In genomic region chr2:51972142-51972541, GRCm38 (mm10) we compare ENCODE assay signal across 8 mouse cellular contexts. TPM values are rescaled to one million over a fixed set of nuclear protein-coding genes. Genes with fewer than 3 reads are reported as not detected.
DNase-seq lines count a peak whose midpoint lies in the region; ATAC-seq and TF ChIP-seq lines count a peak whose summit lies in the region.

No protein-coding gene starts in this region.

- peak; percentile 60 for ATAC-seq in CD4-positive, CD25-positive, alpha-beta regulatory T cell, adult 4 months
- ATAC-seq in embryonic facial prominence, embryonic 14.5 days (ENCODE audit: low read depth) = peak; percentile 23; the same call in 1 of the 2 replicates
- ATAC-seq in hematopoietic stem cell, adult 5-6 weeks (replicated peaks in 1 of 2; ENCODE audit: insufficient read depth in 1 of 2, low FRiP score in 2 of 2, low TSS enrichment in 1 of 2, low read depth in 1 of 2, poor library complexity in 2 of 2, severe bottlenecking in 2 of 2) = peak; percentile 68 to 70
- no peak for ATAC-seq in limb, embryonic 11.5 days (ENCODE audit: insufficient number of reproducible peaks, low FRiP score, low TSS enrichment, low read depth)
- peak; percentile 7; the same call in 1 of the 2 replicates for ATAC-seq in midbrain, embryonic 12.5 days (ENCODE audit: low FRiP score, low read depth)

- H3K4me2 ChIP-seq in embryonic facial prominence, embryonic 14.5 days (ENCODE audit: low read depth, low read length) = peak overlapping the region; percentile 79
- peak overlapping the region; percentile 60 for H3K4me2 ChIP-seq in limb, embryonic 11.5 days (ENCODE audit: low read depth, severe bottlenecking)
- H3K4me2 ChIP-seq in midbrain, embryonic 12.5 days (replicated peaks) = peak overlapping the region; percentile 78

- H3K27ac ChIP-seq in embryonic facial prominence, embryonic 14.5 days (replicated peaks; ENCODE audit: low read depth, low read length) = peak overlapping the region; percentile 93; the same call in 1 of the 2 replicates
- H3K27ac ChIP-seq in limb, embryonic 11.5 days (replicated peaks; ENCODE audit: low read depth, low read length) = no peak overlapping the region
- H3K27ac ChIP-seq in midbrain, embryonic 12.5 days (replicated peaks) = no peak overlapping the region
- H3K27ac ChIP-seq in thymus, adult 2 months (ENCODE audit: control insufficient read depth, insufficient read depth, low read length) = peak overlapping the region; percentile 90

- no peaks in the 10 kb centered on the region for H3K27me3 ChIP-seq in embryonic facial prominence, embryonic 14.5 days (replicated peaks; ENCODE audit: control insufficient read depth, insufficient read depth, low read length)
- H3K27me3 ChIP-seq in limb, embryonic 11.5 days (ENCODE audit: control insufficient read depth, insufficient read depth, low read length) = no peaks in the 10 kb centered on the region
- H3K27me3 ChIP-seq in midbrain, embryonic 12.5 days = 0 out of 2 replicates have a peak, but pooled peaks cover 3% of the 10 kb centered on the region
- no peaks in the 10 kb centered on the region for H3K27me3 ChIP-seq in thymus, adult 2 months (ENCODE audit: control insufficient read depth, insufficient read depth, low read length)

- TF ChIP-seq CTCF in thymus, adult 2 months (IDR thresholded peaks at IDR 0.05; ENCODE audit: borderline replicate concordance, control insufficient read depth, extremely low read depth, insufficient read depth, low read length, poor library complexity) = no peak

- peak overlapping the region; percentile 69 for H3K4me3 ChIP-seq in embryonic facial prominence, embryonic 14.5 days (ENCODE audit: low read depth, low read length)
- no peak overlapping the region for H3K4me3 ChIP-seq in limb, embryonic 11.5 days (ENCODE audit: low read depth, low read length)
- 0 out of 2 replicates have a peak overlapping the region, but pooled peaks have one; percentile 58 for H3K4me3 ChIP-seq in midbrain, embryonic 12.5 days
- peak overlapping the region; percentile 68 for H3K4me3 ChIP-seq in thymus, adult 2 months (ENCODE audit: control insufficient read depth, insufficient read depth, low read length)

- TF ChIP-seq POLR2A in thymus, adult 2 months (IDR thresholded peaks at IDR 0.05; ENCODE audit: control insufficient read depth, extremely low read depth, insufficient read depth, low read length, poor library complexity) = no peak

- H3K9me3 ChIP-seq in embryonic facial prominence, embryonic 14.5 days (ENCODE audit: control insufficient read depth, low read length) = peaks cover 4% of the 10 kb centered on the region; the same call in 1 of the 2 replicates
- H3K9me3 ChIP-seq in limb, embryonic 11.5 days (ENCODE audit: control insufficient read depth, low read length) = no peaks in the 10 kb centered on the region
- no peaks in the 10 kb centered on the region for H3K9me3 ChIP-seq in midbrain, embryonic 12.5 days

- peak; percentile 65 for DNase-seq in NIH3T3 (ENCODE audit: low read depth)
- DNase-seq in embryonic facial prominence, embryonic 14.5 days (ENCODE audit: low spot score) = peak; percentile 63
- DNase-seq in limb, embryonic 11.5 days (ENCODE audit: low spot score) = peak; percentile 26
- peak; percentile 52 for DNase-seq in thymus, adult 2 months
- no peak for DNase-seq in right cerebral cortex, postnatal 4 days

- WGBS in embryonic facial prominence, embryonic 14.5 days = 32% methylated on average over 5 of the region's 5 CpGs
- WGBS in limb, embryonic 11.5 days = 61% methylated on average over 5 of the region's 5 CpGs
- WGBS in midbrain, embryonic 12.5 days = 70% methylated on average over 5 of the region's 5 CpGs
- WGBS in thymus, adult 2 months = 10% methylated on average over 5 of the region's 5 CpGs

- H3K9ac ChIP-seq in embryonic facial prominence, embryonic 14.5 days (ENCODE audit: low read depth, low read length) = peak overlapping the region; percentile 77
- H3K9ac ChIP-seq in limb, embryonic 11.5 days (ENCODE audit: low read length) = no peak overlapping the region
- H3K9ac ChIP-seq in midbrain, embryonic 12.5 days (replicated peaks) = peak overlapping the region; percentile 62

- no peaks in the 10 kb centered on the region for H3K36me3 ChIP-seq in embryonic facial prominence, embryonic 14.5 days (ENCODE audit: control insufficient read depth, insufficient read depth, low read length)
- no peaks in the 10 kb centered on the region for H3K36me3 ChIP-seq in limb, embryonic 11.5 days (ENCODE audit: control insufficient read depth, insufficient read depth, low read length)
- no peaks in the 10 kb centered on the region for H3K36me3 ChIP-seq in midbrain, embryonic 12.5 days
- no peaks in the 10 kb centered on the region for H3K36me3 ChIP-seq in thymus, adult 2 months (ENCODE audit: control insufficient read depth, insufficient read depth, low read length)

- H3K4me1 ChIP-seq in embryonic facial prominence, embryonic 14.5 days (ENCODE audit: control insufficient read depth, insufficient read depth, low read length) = no peaks in the 10 kb centered on the region
- H3K4me1 ChIP-seq in limb, embryonic 11.5 days (ENCODE audit: control insufficient read depth, insufficient read depth, low read length) = no peaks in the 10 kb centered on the region
- no peaks in the 10 kb centered on the region for H3K4me1 ChIP-seq in midbrain, embryonic 12.5 days
- H3K4me1 ChIP-seq in thymus, adult 2 months (replicated peaks; ENCODE audit: control insufficient read depth, insufficient read depth, low read length) = peaks cover 8% of the 10 kb centered on the region

RNA-seq across cellular contexts. Expression of gene Nmi, which starts 1.2 kb away (rescaled TPM):
- 100 to 1,000 TPM; 158 to 170 TPM for polyA plus RNA-seq in CD4-positive, CD25-positive, alpha-beta regulatory T cell, adult 4 months (2017; shearing (Covaris generic))
- 12.9 and 16.8 TPM in 2 replicates for polyA plus RNA-seq in embryonic facial prominence, embryonic 14.5 days (2014; fragmentation: Nextera tagmentation; extraction: Ambion mirVana)
- 96.4 and 128 TPM in 2 replicates for total RNA-seq in hematopoietic stem cell, adult 5-6 weeks (2017)
- 8.3 and 8.9 TPM in 2 replicates for polyA plus RNA-seq in limb, embryonic 11.5 days (2014; fragmentation: Nextera tagmentation; extraction: Ambion mirVana)
- 5.1 and 6.4 TPM in 2 replicates for polyA plus RNA-seq in midbrain, embryonic 12.5 days (2016; fragmentation: Nextera tagmentation; extraction: Ambion mirVana)
- polyA plus RNA-seq in thymus, adult 2 months (2012; rRNA removed) = 8.2 and 9.3 TPM in 2 replicates

RNA-seq across cellular contexts. Expression of gene Rbm43, which starts 37.2 kb away (rescaled TPM):
- polyA plus RNA-seq in CD4-positive, CD25-positive, alpha-beta regulatory T cell, adult 4 months (2017; shearing (Covaris generic)) = 10 to 100 TPM; 35.3 to 35.7 TPM
- polyA plus RNA-seq in embryonic facial prominence, embryonic 14.5 days (2014; fragmentation: Nextera tagmentation; extraction: Ambion mirVana) = 12.6 and 14.3 TPM in 2 replicates
- total RNA-seq in hematopoietic stem cell, adult 5-6 weeks (2017) = 56.7 and 70.0 TPM in 2 replicates
- 9.1 and 11.6 TPM in 2 replicates for polyA plus RNA-seq in limb, embryonic 11.5 days (2014; fragmentation: Nextera tagmentation; extraction: Ambion mirVana)
- polyA plus RNA-seq in midbrain, embryonic 12.5 days (2016; fragmentation: Nextera tagmentation; extraction: Ambion mirVana) = 5.3 and 6.0 TPM in 2 replicates
- 14.6 and 15.6 TPM in 2 replicates for polyA plus RNA-seq in thymus, adult 2 months (2012; rRNA removed)

Comparison
In these comparisons a context has a peak if more than half of its experiments do, and no peak if none do; other contexts are left out.
1. H3K27ac ChIP-seq: peak in embryonic facial prominence, embryonic 14.5 days (single experiment) and thymus, adult 2 months (single experiment); none in limb, embryonic 11.5 days (single experiment) and midbrain, embryonic 12.5 days (single experiment).
2. Peak in every context shown above with its lines, with median percentiles within 50 percentile points of each other: H3K4me2 ChIP-seq.